ENCODE assay signal across 8 mouse cellular contexts in the genomic region with DNA sequence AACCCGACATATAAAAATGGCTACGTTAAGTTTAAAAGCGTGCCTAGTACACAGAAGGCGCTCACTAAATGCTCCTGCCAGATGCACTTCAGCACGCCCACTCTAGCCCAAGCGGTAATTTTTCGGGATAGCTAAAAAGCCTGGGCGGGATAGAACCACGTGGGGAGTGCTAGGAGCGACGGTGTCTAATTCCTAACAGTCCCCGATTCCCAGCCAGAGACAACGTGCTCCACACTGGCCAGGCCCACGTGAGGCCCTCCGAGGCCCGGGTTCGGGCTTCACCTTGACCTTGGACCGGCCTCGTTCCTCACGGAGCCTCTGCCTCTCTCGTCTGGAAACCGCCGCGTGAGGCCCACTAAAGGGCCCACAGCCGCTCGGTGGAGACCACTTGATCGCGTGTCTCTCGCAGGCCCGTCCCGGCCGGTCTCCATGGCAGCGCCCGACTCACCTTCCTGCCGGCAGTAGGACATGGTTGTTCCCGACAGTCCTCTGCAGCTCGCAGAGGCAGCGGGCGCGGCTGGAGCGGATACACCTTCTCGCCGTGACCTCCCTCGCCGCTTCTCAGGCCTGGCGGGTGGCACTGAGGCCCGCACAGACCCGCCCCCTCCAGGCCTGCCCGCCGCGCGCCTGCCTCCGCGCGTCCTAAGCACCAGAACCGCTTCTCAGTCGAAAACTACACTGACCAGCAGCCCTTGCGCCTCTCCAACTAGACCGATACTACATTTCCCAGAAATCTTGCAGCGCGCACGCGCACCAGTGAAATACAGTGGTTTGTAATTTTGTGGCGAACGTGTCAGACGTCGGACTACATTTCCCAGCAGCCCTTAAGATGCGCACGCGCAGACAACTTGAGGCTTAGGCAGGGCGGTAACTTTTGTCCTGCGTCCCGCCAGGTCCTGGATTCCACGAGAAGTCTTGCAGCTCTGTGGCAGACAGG. TPM values are rescaled to one million over a fixed set of nuclear protein-coding genes. Genes with fewer than 3 reads are reported as not detected.
A peak's percentile ranks its signal among the peaks of the same experiment; 100 is the strongest.
DNase-seq lines count a peak whose midpoint lies in the region; ATAC-seq and TF ChIP-seq lines count a peak whose summit lies in the region.

A gene (minus strand): TSS at position 679 of the 937 bp plus-strand sequence.
A gene (plus strand): TSS at position 836 of the 937 bp plus-strand sequence.

- under 1% methylated on average over 74 of the region's 74 CpGs for WGBS in kidney, embryonic 14.5 days
- WGBS in limb, embryonic 15.5 days: under 1% methylated on average over 74 of the region's 74 CpGs

- no peaks in the 10 kb centered on the region for H3K9me3 ChIP-seq in kidney, embryonic 14.5 days (ENCODE audit: control insufficient read depth, low read length)
- no peaks in the 10 kb centered on the region for H3K9me3 ChIP-seq in limb, embryonic 15.5 days

- H3K27me3 ChIP-seq in kidney, embryonic 14.5 days (ENCODE audit: control insufficient read depth, insufficient read depth, low read length): no peaks in the 10 kb centered on the region
- H3K27me3 ChIP-seq in limb, embryonic 15.5 days: no peaks in the 10 kb centered on the region

- H3K4me3 ChIP-seq in bone marrow macrophage, adult 2 months (ENCODE audit: insufficient read depth, low read length): peak within 1 kb of the TSS; percentile 75
- H3K4me3 ChIP-seq in embryonic fibroblast, embryonic 13.5 days (ENCODE audit: insufficient read depth, low read length): peak within 1 kb of the TSS; percentile 77
- H3K4me3 ChIP-seq in kidney, embryonic 14.5 days (ENCODE audit: low read length): peak within 1 kb of the TSS; percentile 86
- H3K4me3 ChIP-seq in limb, embryonic 15.5 days: peak within 1 kb of the TSS; percentile 79

- no peak for TF ChIP-seq POLR2A in bone marrow macrophage, adult 2 months (IDR thresholded peaks at IDR 0.05; ENCODE audit: borderline replicate concordance, low read depth, low read length)
- peak; percentile 95 for TF ChIP-seq POLR2A in embryonic fibroblast, embryonic 13.5 days (IDR thresholded peaks at IDR 0.05; ENCODE audit: low read depth, low read length)

- no peak for TF ChIP-seq CTCF in bone marrow macrophage, adult 2 months (IDR thresholded peaks at IDR 0.05; ENCODE audit: low read depth, low read length)
- no peak for TF ChIP-seq CTCF in embryonic fibroblast, embryonic 13.5 days (IDR thresholded peaks at IDR 0.05; ENCODE audit: borderline replicate concordance, insufficient read depth, low read length)

- peaks cover 29% of the 10 kb centered on the region for H3K4me1 ChIP-seq in bone marrow macrophage, adult 2 months (ENCODE audit: control insufficient read depth, insufficient read depth, low read length)
- H3K4me1 ChIP-seq in embryonic fibroblast, embryonic 13.5 days (ENCODE audit: control insufficient read depth, insufficient read depth, low read length): peaks cover 5% of the 10 kb centered on the region; the same call in 1 of the 2 replicates
- H3K4me1 ChIP-seq in kidney, embryonic 14.5 days (ENCODE audit: control insufficient read depth, insufficient read depth, low read length): peaks cover 13% of the 10 kb centered on the region
- peaks cover 21% of the 10 kb centered on the region for H3K4me1 ChIP-seq in limb, embryonic 15.5 days

- H3K4me2 ChIP-seq in kidney, embryonic 14.5 days (replicated peaks; ENCODE audit: low read depth, low read length): peak within 1 kb of the TSS; percentile 78
- H3K4me2 ChIP-seq in limb, embryonic 15.5 days: peak within 1 kb of the TSS; percentile 76

- peak; percentile 97 for ATAC-seq in kidney, embryonic 14.5 days (ENCODE audit: low FRiP score, low TSS enrichment)
- peak; percentile 96 for ATAC-seq in limb, embryonic 15.5 days (ENCODE audit: insufficient number of reproducible peaks, low FRiP score, low TSS enrichment, low read depth)

- peak within 1 kb of the TSS; percentile 80 for H3K9ac ChIP-seq in kidney, embryonic 14.5 days (ENCODE audit: low read depth, low read length)
- peak within 1 kb of the TSS; percentile 76 for H3K9ac ChIP-seq in limb, embryonic 15.5 days

- H3K36me3 ChIP-seq in kidney, embryonic 14.5 days (ENCODE audit: control insufficient read depth, insufficient read depth, low read length): peaks cover 15% of the 10 kb centered on the region; the same call in 1 of the 2 replicates
- H3K36me3 ChIP-seq in limb, embryonic 15.5 days: peaks cover 46% of the 10 kb centered on the region

- H3K27ac ChIP-seq in bone marrow macrophage, adult 2 months (ENCODE audit: insufficient read depth, low read depth, low read length): peak within 1 kb of the TSS; percentile 80
- peak within 1 kb of the TSS; percentile 46 for H3K27ac ChIP-seq in embryonic fibroblast, embryonic 13.5 days (ENCODE audit: insufficient read depth, low read length)
- H3K27ac ChIP-seq in kidney, embryonic 14.5 days (ENCODE audit: low read depth, low read length): peak within 1 kb of the TSS; percentile 63
- peak within 1 kb of the TSS; percentile 88 for H3K27ac ChIP-seq in limb, embryonic 15.5 days

- peak; percentile 98 for DNase-seq in A20 (ENCODE audit: low read depth, low spot score)
- DNase-seq in heart, adult 9 months (ENCODE audit: low spot score in 2 of 2): peak; percentile 98 to 99
- DNase-seq in monocyte, adult 2 months (ENCODE audit: low read depth in 1 of 2, low spot score in 2 of 2): peak; percentile 95 to 96
- peak; percentile 99 to 100 for DNase-seq in spleen, postnatal 36 days (ENCODE audit: low spot score in 2 of 2)

RNA-seq across cellular contexts. Expression of the first gene that starts in this region (rescaled TPM):
- polyA plus RNA-seq in bone marrow macrophage, adult 2 months (2012; ENCODE audit: insufficient read depth, insufficient read length, missing spikeins): 5.5 and 6.7 TPM in 2 replicates
- polyA plus RNA-seq in embryonic fibroblast, embryonic 13.5 days (2011; ENCODE audit: insufficient read length, low read depth, missing spikeins): 5.3 and 5.8 TPM in 2 replicates
- 31.7 and 33.1 TPM in 2 replicates for polyA plus RNA-seq in kidney, embryonic 14.5 days (2014; fragmentation: Nextera tagmentation; extraction: Ambion mirVana)
- polyA plus RNA-seq in limb, embryonic 15.5 days (2015; fragmentation: Nextera tagmentation; extraction: Ambion mirVana): 18.9 and 21.8 TPM in 2 replicates

RNA-seq across cellular contexts. Expression of the second gene that starts in this region (rescaled TPM):
- polyA plus RNA-seq in bone marrow macrophage, adult 2 months (2012; ENCODE audit: insufficient read depth, insufficient read length, missing spikeins): 82.3 and 87.5 TPM in 2 replicates
- polyA plus RNA-seq in embryonic fibroblast, embryonic 13.5 days (2011; ENCODE audit: insufficient read length, low read depth, missing spikeins): 99.4 and 116 TPM in 2 replicates
- polyA plus RNA-seq in kidney, embryonic 14.5 days (2014; fragmentation: Nextera tagmentation; extraction: Ambion mirVana): 31.1 and 47.9 TPM in 2 replicates
- polyA plus RNA-seq in limb, embryonic 15.5 days (2015; fragmentation: Nextera tagmentation; extraction: Ambion mirVana): 81.3 and 89.9 TPM in 2 replicates

Comparison
In these comparisons a context has a peak if more than half of its experiments do, and no peak if none do; other contexts are left out.
1. Peak in every context shown above with its lines: DNase-seq, ATAC-seq, H3K4me3 ChIP-seq and H3K27ac ChIP-seq.